8 mouse cellular contexts compared by ENCODE assay signal in genomic region chr11:98338507-98338961, GRCm38 (mm10). TPM values are rescaled to one million over a fixed set of nuclear protein-coding genes. Genes with fewer than 3 reads are reported as not detected.
DNase-seq lines count a peak whose midpoint lies in the region; ATAC-seq and TF ChIP-seq lines count a peak whose summit lies in the region.

No protein-coding gene starts in this region.

- no peaks in the 10 kb centered on the region for H3K9me3 ChIP-seq in megakaryocyte, embryonic 14.5 days
- no peaks in the 10 kb centered on the region for H3K9me3 ChIP-seq in lung, postnatal 0 days (ENCODE audit: low read length)

- no peak for ATAC-seq in megakaryocyte, adult 5-6 weeks (ENCODE audit: poor library complexity, severe bottlenecking)
- ATAC-seq in lung, postnatal 0 days = no peak
- no peak for ATAC-seq in erythroid progenitor cell, adult 5-6 weeks (replicated peaks; ENCODE audit: low FRiP score, poor library complexity, severe bottlenecking)

- H3K4me2 ChIP-seq in lung, postnatal 0 days (replicated peaks; ENCODE audit: low read depth, low read length) = peak overlapping the region; percentile 97

- H3K27ac ChIP-seq in lung, postnatal 0 days (ENCODE audit: low read length) = no peak overlapping the region

- TF ChIP-seq EP300 in lung, postnatal 0 days (IDR thresholded peaks at IDR 0.05) = no peak

- H3K27me3 ChIP-seq in megakaryocyte, embryonic 14.5 days (replicated peaks) = peaks cover 92% of the 10 kb centered on the region
- peaks cover 66% of the 10 kb centered on the region for H3K27me3 ChIP-seq in lung, postnatal 0 days (replicated peaks; ENCODE audit: insufficient read depth, low read length)

- H3K36me3 ChIP-seq in megakaryocyte, embryonic 14.5 days (replicated peaks; ENCODE audit: low read length) = no peaks in the 10 kb centered on the region
- no peaks in the 10 kb centered on the region for H3K36me3 ChIP-seq in lung, postnatal 0 days (ENCODE audit: insufficient read depth, low read length)

- DNase-seq in cerebellum, adult 8-10 months = peak; percentile 88
- DNase-seq in gastrocnemius, postnatal 25 days = peak; percentile 34
- DNase-seq in kidney, postnatal 14 days = peak; percentile 74
- DNase-seq in lung, postnatal 0 days (ENCODE audit: low spot score) = peak; percentile 43
- peak; percentile 75 for DNase-seq in right cerebral cortex, postnatal 4 days

- no peak for TF ChIP-seq CTCF in lung, postnatal 0 days (IDR thresholded peaks at IDR 0.05)

- WGBS in lung, postnatal 0 days = 5% methylated on average over 32 of the region's 57 CpGs

- H3K4me3 ChIP-seq in megakaryocyte, embryonic 14.5 days (replicated peaks) = peak overlapping the region; percentile 76
- H3K4me3 ChIP-seq in lung, postnatal 0 days (ENCODE audit: low read depth, low read length) = peak overlapping the region; percentile 50

- H3K4me1 ChIP-seq in megakaryocyte, embryonic 14.5 days = peaks cover 37% of the 10 kb centered on the region
- H3K4me1 ChIP-seq in lung, postnatal 0 days (ENCODE audit: insufficient read depth, low read depth, low read length) = peaks cover 6% of the 10 kb centered on the region; the same call in 1 of the 2 replicates

- H3K9ac ChIP-seq in lung, postnatal 0 days (replicated peaks; ENCODE audit: low read depth) = no peak overlapping the region

RNA-seq across cellular contexts. Expression of gene Neurod2, which starts 9.1 kb away (rescaled TPM):
- polyA plus RNA-seq in megakaryocyte, embryonic 14.5 days (2012; ENCODE audit: insufficient read depth, low replicate concordance) = not detected in 2 replicates
- total RNA-seq in megakaryocyte, adult 5-6 weeks (2015) = not detected in 2 replicates
- total RNA-seq in megakaryocyte, adult 5-6 weeks (2017) = not detected in 2 replicates
- not detected for total RNA-seq in gastrocnemius, postnatal 25 days (2021)
- polyA plus RNA-seq in lung, postnatal 0 days (2015; fragmentation: Nextera tagmentation; extraction: Ambion mirVana) = not detected in 2 replicates
- not detected in 2 replicates for total RNA-seq in erythroid progenitor cell, adult 5-6 weeks (2015; ENCODE audit: low replicate concordance)
- total RNA-seq in erythroid progenitor cell, adult 5-6 weeks (2017; ENCODE audit: low replicate concordance) = not detected in 2 replicates

RNA-seq across cellular contexts. Expression of gene Ppp1r1b, which starts 9.7 kb away (rescaled TPM):
- 0.34 TPM in 1 of 2 replicates, not detected in the other for polyA plus RNA-seq in megakaryocyte, embryonic 14.5 days (2012; ENCODE audit: insufficient read depth, low replicate concordance)
- not detected in 2 replicates for total RNA-seq in megakaryocyte, adult 5-6 weeks (2015)
- total RNA-seq in megakaryocyte, adult 5-6 weeks (2017) = not detected in 2 replicates
- under 1 TPM in 1 of 2 experiments, not detected in 1; 0.35 TPM for total RNA-seq in gastrocnemius, postnatal 25 days (2021)
- polyA plus RNA-seq in lung, postnatal 0 days (2015; fragmentation: Nextera tagmentation; extraction: Ambion mirVana) = 11.8 and 18.6 TPM in 2 replicates
- not detected in 2 replicates for total RNA-seq in erythroid progenitor cell, adult 5-6 weeks (2015; ENCODE audit: low replicate concordance)
- total RNA-seq in erythroid progenitor cell, adult 5-6 weeks (2017; ENCODE audit: low replicate concordance) = not detected in 2 replicates

RNA-seq across cellular contexts. Expression of gene Stard3, which starts 19.6 kb away (rescaled TPM):
- 23.5 and 70.4 TPM in 2 replicates for polyA plus RNA-seq in megakaryocyte, embryonic 14.5 days (2012; ENCODE audit: insufficient read depth, low replicate concordance)
- total RNA-seq in megakaryocyte, adult 5-6 weeks (2015) = 24.0 and 28.5 TPM in 2 replicates
- 36.0 and 39.9 TPM in 2 replicates for total RNA-seq in megakaryocyte, adult 5-6 weeks (2017)
- total RNA-seq in gastrocnemius, postnatal 25 days (2021) = 10 to 100 TPM in 1 of 2 experiments, 1 to 10 TPM in 1; 9.6 to 11.8 TPM
- 69.9 and 73.1 TPM in 2 replicates for polyA plus RNA-seq in lung, postnatal 0 days (2015; fragmentation: Nextera tagmentation; extraction: Ambion mirVana)
- 4.6 and 8.3 TPM in 2 replicates for total RNA-seq in erythroid progenitor cell, adult 5-6 weeks (2015; ENCODE audit: low replicate concordance)
- 5.6 and 7.6 TPM in 2 replicates for total RNA-seq in erythroid progenitor cell, adult 5-6 weeks (2017; ENCODE audit: low replicate concordance)

RNA-seq across cellular contexts. Expression of gene Tcap, which starts 45.1 kb away (rescaled TPM):
- 0.82 TPM in 1 of 2 replicates, not detected in the other for polyA plus RNA-seq in megakaryocyte, embryonic 14.5 days (2012; ENCODE audit: insufficient read depth, low replicate concordance)
- total RNA-seq in megakaryocyte, adult 5-6 weeks (2015) = not detected in 2 replicates
- total RNA-seq in megakaryocyte, adult 5-6 weeks (2017) = not detected in 2 replicates
- total RNA-seq in gastrocnemius, postnatal 25 days (2021) = 1,000 to 10,000 TPM; 2,256 to 3,626 TPM
- 5.8 and 6.4 TPM in 2 replicates for polyA plus RNA-seq in lung, postnatal 0 days (2015; fragmentation: Nextera tagmentation; extraction: Ambion mirVana)
- not detected in 2 replicates for total RNA-seq in erythroid progenitor cell, adult 5-6 weeks (2015; ENCODE audit: low replicate concordance)
- total RNA-seq in erythroid progenitor cell, adult 5-6 weeks (2017; ENCODE audit: low replicate concordance) = not detected in 2 replicates

RNA-seq across cellular contexts. Expression of gene Pnmt, which starts 47.7 kb away (rescaled TPM):
- not detected in 2 replicates for polyA plus RNA-seq in megakaryocyte, embryonic 14.5 days (2012; ENCODE audit: insufficient read depth, low replicate concordance)
- not detected in 2 replicates for total RNA-seq in megakaryocyte, adult 5-6 weeks (2015)
- not detected in 2 replicates for total RNA-seq in megakaryocyte, adult 5-6 weeks (2017)
- 1 to 10 TPM in 1 of 2 experiments, under 1 TPM in 1; 0.87 to 2.9 TPM for total RNA-seq in gastrocnemius, postnatal 25 days (2021)
- polyA plus RNA-seq in lung, postnatal 0 days (2015; fragmentation: Nextera tagmentation; extraction: Ambion mirVana) = 0.12 TPM in 1 of 2 replicates, not detected in the other
- not detected in 2 replicates for total RNA-seq in erythroid progenitor cell, adult 5-6 weeks (2015; ENCODE audit: low replicate concordance)
- total RNA-seq in erythroid progenitor cell, adult 5-6 weeks (2017; ENCODE audit: low replicate concordance) = not detected in 2 replicates

Comparison
In these comparisons a context has a peak if more than half of its experiments do, and no peak if none do; other contexts are left out.
1. DNase-seq: peak in every context shown above with its lines; median percentile 88 in cerebellum, adult 8-10 months; 75 in right cerebral cortex, postnatal 4 days; 74 in kidney, postnatal 14 days; 43 in lung, postnatal 0 days; 34 in gastrocnemius, postnatal 25 days.